Mouse (Mus musculus): ENCODE results near the gene Mb21d2.

The Mb21d2 gene

DNA sequence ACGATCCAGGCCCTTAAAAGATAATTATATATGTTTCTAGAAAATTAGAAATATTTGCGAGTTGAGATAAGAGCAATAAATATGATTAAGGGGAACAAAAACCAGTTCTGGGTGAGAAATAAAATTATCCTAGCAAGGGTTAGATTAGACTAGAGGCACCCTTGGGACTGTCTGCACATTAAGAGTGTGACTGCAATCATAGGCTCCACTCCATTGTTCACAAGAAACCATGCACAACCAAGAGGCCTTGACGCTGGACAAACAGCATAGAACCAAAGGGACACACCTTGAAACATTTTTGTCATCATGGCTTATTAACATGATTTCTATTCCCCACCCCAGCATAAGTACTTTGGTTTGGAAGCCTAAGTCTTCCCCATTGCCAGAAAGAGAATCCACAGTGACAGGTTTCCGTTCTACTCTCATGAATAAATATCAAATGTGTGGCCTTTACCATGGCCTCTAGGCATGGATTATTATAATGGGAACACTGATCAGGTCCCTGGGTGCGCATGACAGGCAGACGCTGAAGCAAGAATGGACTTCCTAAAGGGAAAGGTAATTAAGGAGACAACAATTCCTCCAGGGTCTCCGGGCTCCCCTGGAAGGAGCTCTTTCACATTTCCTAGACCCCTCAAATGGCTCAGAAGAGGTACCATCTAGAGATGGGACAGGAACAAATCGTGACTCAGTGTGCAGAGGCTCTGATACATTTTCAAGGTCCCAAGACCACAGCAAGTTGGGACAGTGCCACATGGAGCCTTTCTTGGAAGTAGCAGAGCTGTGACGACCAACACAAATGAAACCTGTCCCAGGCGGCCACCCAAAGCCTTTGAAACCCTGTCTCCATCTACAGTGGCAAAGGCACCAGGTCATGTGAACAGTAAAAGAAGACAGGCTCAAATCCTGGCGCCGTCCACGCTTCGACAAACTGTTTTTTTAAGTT is 26.6 kb downstream of the Mb21d2 start:
- in situ Hi-C loops (cut with MboI, MseI): no loop called here

DNA sequence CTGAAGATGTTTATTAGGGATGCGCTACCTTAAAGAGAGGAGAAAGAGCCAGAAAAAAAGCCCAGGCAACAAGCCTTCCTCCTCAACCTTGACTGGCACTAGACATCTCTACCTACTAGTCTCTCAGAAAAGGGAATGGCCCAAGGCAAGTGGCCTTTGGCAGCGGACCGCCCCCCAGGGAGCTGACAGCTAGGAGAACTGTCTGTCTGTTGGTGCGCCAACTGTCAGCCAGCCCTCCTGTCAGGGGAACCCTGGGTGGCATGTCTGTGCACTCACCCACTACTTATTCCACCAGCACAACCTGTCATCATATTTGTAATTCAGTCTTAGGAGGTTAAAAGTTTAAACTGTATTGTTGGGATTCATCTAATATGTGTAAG is 30.3 kb downstream of the Mb21d2 start:
- in situ Hi-C loops (cut with MboI, MseI): no loop called here

DNA sequence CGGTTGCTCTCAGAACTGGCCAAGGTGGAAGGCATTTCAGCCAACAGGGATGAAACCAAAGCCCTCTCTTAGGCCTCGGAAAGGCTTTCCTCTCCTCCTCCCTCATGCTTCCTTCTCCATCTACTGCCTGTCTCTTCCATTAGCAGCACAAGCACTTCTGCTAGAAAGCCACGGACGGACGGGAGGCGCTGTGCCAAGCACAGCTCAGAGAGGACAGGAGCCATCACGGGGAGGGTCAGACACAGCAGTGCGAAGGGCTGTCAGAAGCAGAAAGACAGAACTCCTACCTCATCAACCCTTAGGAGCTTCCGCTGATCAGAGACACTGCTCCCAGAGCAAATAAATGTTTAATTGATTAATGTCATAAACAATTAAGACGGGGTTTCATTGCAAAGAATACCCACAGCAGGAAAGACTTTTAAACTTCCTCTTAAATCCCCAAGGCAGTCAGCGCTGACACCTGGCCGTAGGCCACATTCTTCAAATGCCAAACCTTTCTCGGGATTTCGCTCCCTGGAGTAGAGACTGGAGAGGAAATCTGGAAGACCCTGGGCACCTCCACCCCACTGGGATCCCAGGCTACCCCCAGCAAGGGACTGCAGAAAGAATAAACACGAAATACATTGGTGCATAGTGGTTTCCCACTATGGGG is 30.8 kb downstream of the Mb21d2 start:
- in situ Hi-C loops (cut with MboI, MseI): no loop called here

DNA sequence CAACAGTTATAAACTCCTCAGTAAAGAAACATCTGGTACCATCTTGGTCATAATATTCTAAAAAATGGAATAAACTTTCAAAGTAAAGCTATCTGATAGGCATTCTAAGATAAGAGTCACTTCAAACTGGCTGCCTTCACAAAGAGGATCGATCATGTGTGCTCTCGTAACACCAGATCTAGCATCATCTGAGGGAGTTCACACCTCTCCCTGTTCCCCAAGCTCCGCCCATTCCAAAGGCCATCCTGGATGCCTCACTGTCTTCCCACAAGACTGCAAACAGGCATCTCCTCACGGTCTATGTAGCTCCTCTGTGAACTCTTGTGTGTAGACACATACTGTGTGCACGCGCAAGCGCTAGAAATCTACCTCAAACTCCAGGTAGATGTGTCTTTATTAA is 32.9 kb downstream of the Mb21d2 start:
- in situ Hi-C loops (cut with MboI, MseI): no loop called here

DNA sequence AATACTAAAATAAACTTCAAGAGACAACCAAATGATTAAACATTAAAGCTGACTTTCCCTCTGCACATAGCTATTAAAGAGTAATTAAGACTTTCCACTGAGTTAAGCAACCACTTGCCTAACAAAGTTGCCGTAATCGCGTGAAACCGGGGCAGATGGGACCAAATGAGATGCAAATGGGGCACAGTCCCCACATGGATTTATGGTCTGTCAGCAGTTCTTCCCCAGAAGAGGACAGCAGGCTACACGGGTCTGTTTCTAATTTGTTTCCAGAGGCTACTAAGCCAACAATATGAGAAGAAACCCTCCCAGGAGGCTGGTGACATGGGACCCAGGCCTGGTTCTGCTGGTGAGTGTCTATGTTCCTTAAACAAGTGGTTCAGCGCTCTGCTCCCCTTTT is 34.6 kb downstream of the Mb21d2 start:
- in situ Hi-C loops (cut with MboI, MseI): no loop called here

DNA sequence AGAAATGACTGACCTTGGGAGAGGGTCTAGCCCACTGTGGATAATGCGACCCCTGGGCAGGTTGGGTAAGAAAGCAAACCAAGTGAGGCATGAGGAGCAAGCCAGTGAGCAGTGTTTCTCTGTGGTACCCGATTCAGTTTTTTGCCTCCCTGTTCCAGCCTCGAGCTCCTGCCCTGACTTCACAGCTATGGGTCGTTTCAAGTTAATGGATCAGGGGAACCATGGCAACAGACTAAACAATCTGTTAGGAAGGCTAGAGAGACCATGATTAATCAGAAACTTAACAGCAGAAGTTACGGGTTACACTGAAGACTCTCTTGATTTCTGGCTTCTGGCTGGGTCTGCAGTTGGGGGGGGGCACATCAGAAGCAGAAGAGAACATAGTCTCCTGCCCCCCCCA is 36.2 kb downstream of the Mb21d2 start:
- in situ Hi-C loops (cut with MboI, MseI): no loop called here

DNA sequence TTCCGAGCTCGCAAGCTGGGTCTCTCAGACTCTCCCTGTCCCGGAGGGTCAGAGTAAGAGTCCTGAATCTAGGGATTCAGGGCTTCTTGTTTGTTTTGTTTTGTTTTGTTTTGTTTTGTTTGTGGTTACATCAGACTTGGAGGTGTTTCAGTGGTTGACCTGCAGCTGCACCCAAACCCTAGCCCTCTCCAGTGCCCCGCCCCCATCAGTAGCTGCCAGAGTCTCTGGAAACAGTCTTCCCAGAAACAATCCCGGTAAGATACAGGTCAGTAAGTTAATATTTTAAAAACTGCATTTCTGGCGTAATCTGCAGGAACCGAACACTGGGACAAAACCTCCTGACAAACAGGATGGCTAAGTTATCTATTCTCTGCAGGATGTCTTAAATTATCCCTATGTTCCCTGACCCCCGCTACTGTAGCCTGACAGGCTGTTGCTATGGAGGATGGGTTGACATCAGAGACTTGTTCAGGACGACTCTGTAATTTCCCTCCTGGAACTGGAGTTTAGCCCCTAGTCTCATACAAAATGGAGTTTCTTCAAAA is 43.2 kb downstream of the Mb21d2 start:
- in situ Hi-C loops (cut with MboI, MseI): no loop called here

DNA sequence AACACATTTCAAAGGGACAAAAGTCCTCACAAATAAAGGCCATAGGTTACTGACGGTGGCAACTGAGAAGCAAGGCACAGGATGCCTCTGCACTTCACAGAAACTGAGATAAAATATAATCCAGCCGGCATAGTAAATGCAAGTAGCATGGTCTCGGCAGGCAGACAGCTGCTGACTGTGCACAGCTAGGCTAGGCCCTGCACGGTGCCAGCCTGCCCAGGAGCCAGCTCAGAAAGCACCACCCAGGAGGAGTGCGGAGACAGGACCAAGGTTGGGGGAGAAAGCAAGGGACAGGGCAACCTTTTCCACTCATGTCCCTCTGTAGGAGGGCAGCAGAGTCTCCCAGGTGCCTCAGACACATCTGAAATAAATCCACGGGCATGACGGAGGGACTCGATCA is 44.0 kb downstream of the Mb21d2 start:
- in situ Hi-C loops (cut with MboI, MseI): no loop called here

DNA sequence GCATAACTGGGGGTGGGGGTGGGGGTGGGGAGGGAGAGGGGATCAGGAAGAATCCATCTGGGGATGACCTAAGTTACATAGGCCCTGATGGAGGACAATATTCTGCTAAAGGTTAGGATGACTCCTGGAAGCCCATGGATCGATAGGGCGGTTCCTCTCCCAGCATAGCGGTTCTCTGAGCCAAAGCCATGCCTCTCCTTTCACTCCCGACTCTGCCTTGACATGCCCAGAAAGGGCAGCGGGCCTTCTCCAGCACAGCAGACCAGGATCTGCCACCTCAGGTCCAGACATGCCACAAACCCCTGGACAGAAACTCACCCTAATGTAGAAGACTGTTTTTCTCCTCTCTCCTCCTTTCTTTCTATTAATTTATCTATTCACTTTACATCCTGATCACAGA is 44.8 kb downstream of the Mb21d2 start:
- in situ Hi-C loops (cut with MboI, MseI): no loop called here

DNA sequence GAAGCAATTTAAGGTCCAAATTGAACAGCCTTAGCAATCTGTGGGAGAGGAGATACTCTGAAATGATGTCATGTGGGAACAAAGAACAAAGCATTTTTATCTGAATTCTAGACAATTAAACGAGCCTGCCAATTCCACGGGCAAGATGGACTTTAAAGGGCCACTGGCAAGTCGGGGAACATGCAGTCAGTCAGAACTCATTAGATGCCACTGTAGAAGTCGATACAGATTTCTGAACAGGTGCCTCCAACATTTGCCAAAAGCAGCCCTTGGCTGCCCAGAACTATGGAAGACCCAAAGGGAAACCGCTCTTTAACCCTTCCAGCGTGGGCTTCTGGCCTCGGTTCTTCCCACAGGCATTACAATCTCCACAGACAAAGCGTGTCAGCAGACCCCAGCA is 45.8 kb downstream of the Mb21d2 start:
- in situ Hi-C loops (cut with MboI, MseI): no loop called here

DNA sequence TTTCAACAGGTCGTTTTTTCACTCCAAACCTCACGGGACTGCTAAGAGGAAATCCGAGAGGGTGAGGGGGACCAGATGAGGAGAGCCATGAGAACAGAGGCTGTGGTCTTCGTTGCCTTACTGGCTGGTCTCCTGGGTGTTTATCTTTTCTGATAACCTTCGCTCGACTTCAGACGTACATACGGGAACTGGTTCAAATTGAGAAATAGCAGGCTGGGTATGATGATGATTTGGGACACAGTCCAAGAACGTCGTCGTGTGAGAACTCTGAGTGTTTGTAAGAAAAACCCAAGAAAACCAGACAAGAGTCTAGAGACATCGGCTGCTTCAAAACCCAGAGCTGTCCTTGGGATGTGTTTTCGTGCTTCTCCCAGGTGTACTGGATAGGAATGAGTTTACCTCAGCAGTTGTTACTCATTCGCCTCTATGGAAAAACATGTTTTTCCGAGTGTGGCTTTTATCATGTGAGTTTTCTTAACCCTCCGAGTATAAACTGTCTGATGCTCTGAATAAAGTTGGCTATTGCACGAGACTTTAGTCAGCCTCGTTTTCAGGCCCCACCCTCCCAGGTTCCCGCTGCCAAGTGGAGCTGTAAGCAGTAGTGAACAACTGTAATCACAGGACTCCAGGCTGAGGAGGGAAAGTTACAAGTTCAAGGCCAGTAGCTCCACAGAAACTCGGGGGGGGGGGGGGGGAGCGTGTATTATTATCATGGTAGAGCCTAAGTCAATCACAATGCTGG is 46.6 kb downstream of the Mb21d2 start:
- in situ Hi-C loops (cut with MboI, MseI): no loop called here

DNA sequence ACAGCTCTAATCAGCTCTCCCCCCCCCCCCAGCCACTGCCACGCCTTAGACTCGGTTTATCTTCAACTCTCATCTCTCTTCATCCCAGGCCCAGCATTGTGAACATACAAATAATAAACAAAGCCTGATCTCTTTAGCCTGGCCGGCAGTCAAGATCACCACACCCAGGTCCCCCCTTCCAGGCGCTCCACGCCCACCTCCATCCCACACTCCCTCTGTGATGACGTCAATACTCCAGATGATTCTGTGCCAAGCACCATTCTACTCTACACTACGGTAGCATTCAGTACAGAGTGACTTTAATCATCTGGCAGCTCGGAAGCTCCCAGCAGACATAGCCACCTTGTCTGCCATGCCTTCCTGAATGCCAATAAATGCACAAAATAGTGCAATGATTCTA is 47.7 kb downstream of the Mb21d2 start:
- in situ Hi-C loops (cut with MboI, MseI): no loop called here

DNA sequence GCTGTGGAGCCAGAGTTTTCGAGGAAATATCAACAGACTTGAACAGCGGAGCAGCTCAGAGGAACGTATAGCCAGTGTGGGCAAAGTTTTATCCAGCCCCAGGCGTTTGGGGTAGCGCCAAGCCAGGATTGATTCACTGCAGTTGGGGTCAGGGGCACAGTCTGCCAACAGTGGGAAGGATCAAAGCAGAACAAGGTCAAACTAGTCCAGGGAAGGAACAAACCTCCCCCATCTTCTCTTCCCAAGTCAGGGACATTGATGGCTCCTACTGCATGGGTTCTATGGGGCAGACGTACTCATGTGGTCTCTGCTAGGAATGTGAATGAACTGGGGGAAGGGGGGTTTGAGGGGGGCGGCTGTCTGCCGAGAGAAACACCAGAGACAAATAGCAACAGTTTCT is 48.7 kb downstream of the Mb21d2 start:
- in situ Hi-C loops (cut with MboI, MseI): no loop called here

DNA sequence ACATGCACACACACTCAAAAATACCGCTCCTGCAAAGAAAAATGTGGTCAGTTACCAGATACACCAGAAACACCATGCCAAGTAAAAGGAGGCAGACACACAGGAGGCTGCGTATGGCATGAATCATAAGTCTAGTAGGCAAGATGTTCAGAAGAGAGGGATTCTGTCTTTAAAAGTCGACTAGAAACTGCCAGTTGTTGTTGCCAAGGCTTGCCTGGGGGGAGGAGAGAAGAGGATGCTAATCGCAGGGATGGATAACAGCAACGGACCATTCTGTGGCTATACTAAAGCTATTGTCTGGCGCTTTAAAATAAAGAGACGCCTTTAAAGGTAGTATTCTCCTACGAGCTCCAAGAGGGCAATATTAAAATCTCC is 49.2 kb downstream of the Mb21d2 start:
- in situ Hi-C loops (cut with MboI, MseI): no loop called here

DNA sequence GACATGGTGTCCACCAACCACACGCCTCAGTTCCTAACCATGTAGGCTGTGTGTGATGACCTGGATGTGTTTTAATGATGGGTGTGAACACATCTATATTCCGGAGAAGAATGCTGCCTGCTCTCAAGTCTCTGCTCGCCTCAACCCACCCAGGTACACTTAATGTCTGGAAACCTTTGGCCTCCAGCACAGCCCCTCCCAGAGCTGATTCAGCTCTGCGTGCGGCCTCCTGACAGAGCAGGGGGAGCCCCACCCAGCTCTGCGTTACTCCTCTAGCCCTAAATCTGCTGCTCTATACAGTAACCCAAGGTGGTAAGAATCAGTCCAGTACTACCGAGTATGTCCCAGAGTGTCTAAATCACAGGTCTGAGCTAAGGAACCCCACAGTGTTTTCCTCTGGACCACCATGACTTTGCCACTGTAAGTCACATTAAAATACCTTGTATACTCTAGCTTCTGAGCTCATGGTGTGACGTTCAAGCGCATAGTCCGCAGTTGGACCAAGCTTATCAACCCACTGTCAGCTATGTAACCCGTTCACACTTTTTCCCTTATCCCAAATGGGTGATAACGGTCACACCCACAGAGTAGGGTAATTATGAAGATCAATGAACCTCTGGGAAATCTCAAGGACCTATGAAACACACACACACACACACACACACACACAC is 49.7 kb downstream of the Mb21d2 start:
- in situ Hi-C loops (cut with MboI, MseI): no loop called here

DNA sequence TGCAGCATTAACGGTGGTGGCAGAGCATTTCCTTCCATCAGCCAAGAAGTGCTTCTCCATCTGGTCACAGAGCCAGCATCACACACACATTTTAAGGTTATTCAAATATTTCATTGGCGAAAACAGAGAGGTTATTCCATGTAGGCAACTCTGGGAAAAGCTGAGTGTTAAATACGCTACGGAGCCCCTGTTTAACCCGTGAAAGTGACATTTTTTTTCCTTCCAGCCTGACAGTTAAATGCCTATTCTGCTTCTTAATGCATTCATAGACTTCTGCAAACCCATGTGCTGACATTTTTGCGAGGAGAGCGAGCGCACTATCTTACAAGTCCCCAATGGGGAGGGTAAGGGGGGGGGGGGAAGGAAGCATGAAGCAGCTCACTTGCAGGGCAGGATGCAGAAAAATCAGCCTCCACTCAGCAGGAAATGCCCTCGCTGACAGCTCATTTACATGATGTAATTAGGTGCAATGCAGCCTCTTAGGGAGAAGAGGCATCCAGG is 52.3 kb downstream of the Mb21d2 start:
- in situ Hi-C loops (cut with MboI, MseI): no loop called here

DNA sequence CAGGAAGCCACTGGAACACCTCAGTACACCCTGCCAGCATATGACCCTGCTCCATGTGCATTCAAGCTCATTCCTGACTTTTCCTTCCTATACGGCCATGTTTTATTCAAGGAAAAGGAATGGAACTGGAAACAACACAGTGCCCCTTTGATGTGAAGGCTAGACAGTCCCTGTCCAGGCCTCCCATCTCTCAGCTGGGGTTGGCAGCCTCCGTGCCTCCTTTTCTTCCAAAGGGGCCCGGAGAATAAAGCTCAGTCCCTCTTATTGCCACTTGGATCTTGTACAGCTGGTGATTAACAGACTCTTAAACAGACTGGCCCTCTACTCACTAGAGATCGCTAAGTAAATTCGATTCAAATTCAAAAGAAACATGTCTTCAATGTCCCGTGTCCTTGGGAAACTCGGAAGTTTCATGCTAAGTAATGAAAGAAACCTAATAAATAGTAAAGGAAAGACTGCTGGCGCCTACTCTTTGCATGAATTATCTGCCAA is 56.0 kb downstream of the Mb21d2 start:
- in situ Hi-C loops (cut with MboI, MseI): no loop called here

DNA sequence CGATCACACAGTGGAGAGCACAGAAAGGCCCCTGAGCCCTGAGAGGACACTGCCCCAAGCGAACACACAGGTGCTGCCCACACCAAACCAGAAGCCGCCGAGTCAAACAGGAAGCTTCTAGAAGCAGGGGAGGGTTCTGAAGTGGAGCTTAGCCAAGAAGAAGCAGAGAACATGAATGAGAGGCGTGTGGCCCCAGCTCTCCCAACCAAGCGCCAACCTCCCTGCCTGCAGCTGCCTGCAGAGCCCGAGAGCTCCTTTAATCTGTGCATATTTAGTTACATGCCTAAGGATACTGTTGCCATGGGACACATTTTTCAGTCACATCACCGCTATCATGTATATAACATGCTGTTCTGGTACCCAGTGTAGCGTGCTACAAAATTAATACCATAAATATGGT is 58.6 kb downstream of the Mb21d2 start:
- in situ Hi-C loops (cut with MboI, MseI): no loop called here

DNA sequence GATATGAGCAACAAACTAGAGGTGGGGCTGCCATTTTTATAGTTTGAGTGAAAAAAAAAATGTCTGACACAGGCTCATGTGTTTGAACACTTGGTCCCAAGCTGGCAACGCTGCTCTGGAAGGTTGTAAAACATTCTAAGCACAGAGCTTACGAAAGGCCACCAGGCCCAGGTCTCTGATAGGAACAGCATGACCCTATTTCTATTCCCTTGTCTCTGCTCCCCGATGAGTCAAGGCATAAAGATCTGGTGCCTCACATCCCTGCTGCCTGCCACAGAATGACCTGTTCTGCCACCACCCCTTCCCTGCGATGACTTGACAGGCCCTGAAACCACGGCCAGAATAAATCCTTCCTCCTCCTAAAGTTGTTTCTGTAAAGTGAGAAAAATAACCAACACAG is 59.0 kb downstream of the Mb21d2 start:
- in situ Hi-C loops (cut with MboI, MseI): no loop called here

DNA sequence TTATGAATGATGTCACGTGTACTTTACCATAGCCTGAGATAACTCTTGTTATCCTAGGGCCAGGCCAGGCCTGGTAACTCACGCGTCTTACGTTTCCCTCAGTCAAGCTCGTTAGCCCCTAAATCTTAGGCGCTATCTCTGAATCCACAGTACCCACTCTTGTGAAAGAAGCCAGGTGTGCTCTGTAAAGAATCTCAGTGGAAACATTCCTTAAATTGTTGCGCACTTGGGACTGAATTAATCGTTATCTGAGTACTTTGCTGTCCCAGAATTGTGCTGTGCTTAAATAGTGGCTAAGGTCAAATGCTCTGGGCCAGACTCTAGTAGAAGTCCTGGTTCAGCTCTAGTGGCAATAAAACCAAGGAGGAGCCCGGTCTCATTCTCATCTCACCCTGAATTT is 60.6 kb downstream of the Mb21d2 start:
- in situ Hi-C loops (cut with MboI, MseI): no loop called here

DNA sequence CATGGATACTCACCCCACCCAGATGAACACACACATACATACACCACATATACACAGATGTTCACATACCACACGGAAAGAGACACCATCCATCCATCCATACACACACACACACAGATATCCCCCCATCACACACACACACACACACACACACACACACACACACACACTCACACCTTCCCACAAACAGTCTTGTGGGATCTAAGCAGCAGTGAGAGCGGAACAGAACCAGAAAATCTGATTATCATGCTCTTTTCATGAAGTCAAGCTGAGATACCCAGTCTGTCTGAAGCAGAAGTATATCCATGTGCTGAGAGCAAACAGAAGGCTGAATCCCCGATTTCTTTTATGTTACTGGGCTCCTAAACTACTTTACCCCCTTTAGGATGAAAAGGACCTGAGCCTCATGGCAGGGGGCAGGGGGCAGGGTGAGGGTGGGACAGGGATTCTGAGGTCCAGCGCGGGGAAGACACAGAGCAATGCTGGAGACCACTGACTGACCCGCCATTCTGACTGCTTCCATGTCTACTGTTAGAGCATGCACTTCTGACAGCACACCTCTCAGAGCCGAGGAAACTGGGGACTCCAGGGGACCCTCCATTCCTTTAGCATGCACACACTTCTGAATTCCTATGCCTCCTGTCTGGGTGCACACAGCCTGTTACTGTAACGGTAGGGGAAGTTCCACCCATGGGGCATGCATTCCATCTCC is 62.7 kb downstream of the Mb21d2 start:
- in situ Hi-C loops (cut with MboI, MseI): no loop called here

All from regulatory T cell (primary cell).